Mouse (Mus musculus) right cerebral cortex, postnatal 14 days (tissue): ENCODE data around the gene Tmem189.
"Not testable (repeated sequence)": the region's sequence is repeated elsewhere in the genome, so short reads cannot be mapped to it uniquely, and the experiment has no call there.

Source experiments
- DNase-seq: peaks from one replicate; pipeline ENCODE4 v3.0.0; 2022

Tmem189 gene

DNA sequence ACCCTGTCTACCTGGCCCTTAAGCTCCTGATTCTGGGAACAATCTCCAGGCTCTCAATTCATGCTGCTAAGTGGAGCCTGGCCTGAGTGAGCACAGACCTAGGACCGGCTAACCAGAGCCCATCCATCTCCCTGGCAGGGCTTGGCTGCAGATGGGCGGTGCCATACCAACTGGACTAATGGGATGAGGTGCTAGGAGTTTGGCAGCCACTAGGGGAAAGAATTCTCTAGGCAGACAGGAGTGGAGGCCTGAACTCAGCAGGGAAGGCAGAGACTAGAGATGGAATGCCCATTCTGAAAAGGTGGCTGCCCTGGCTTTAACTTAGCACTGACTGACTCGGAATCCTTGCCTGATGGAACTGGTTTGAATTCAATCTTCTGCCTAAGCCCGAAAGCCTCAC lies 43.2 kb downstream of the Tmem189 start:
- peak; percentile 4 for DNase-seq

DNA sequence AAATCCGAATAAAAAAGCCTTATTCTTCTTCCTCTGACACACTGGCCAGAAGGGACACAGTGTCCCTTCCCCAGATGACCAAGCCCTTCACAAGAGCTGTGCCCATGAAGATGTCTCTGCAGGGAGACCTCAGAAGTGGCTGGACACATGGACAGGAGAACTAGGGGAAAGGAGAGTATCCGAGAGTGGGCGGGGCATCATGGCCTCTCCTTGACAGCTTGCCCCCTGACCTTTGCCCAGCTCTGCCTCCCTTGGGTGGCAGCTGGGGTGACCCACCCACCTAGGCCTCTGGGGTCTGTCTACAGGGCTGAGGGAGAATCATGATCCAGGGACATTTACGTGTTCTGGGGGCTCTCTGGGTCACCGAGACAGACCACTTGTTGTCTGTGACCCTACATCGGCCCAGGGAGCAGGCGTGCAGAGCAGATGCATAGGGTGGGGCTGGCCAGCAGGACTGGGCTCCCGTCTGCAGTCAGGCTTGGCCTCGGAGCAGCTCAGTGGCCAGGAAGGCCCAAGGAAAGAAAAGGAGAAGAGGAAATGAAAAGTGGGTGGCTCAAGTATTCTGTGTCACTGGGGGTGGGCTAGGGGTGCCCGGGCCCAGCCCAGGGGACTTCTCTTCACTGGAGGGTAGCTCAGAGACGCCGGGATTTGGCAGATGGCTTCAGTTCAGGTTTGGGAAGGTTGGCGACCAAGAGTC lies 46.1 kb downstream of the Tmem189 start:
- DNase-seq, result not testable (repeated sequence)

DNA sequence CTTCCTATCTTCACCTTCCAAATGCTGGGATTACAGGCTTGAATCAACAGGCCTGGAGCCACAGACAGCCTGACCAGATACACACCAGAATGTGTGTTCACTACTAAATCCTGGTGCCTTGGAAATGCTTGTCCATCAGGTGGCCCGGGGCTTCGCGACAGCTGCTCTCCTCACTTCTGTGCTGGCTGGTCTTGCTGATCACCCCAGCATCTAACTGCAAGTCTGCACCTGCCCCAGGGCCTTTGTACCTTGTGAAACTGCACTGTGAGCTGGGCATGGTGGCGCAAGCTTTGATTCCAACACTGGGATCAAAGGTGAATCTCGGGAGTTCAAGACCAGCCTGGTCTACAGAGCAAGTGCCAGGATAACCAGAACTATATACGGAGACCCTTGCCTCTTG lies 47.5 kb downstream of the Tmem189 start:
- no peak for DNase-seq

DNA sequence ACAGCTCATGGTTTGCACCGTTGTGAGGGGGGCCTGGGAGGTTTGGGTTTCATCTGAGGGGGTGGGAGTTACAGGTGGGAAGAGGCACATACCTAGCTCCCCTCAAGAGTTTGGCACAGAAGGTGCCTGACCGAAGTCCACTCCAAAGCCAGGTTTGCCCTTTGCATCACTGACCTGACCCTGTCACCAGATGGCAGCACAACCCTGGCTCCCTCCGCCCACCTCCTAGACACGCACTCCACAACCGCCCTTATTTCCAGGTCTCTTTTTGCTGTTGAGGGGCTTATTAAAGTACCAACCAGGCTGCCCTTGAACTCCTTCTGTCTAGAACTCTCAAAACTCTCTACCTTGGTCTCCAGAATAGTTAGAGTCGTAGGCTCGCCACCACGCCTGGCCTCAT lies 48.3 kb downstream of the Tmem189 start:
- DNase-seq, result no peak

DNA sequence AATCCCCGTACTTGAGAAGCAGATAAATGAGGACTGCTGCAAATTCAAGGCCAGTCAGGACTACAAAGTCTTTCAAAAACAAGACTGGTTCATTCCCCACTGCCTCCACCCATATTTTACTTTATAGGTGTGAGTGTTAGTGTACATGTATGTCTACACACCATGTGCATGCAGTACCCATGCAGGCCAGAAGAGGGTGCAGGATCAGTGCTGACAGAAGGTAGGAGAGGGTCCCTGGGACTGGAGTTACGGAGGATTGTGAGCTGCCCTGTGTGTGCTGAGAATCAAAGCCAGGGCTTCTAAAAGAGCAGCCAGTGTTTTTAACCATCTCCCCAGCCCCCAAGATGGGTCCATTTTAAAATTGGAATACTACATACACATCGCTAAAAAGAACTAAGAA lies 49.3 kb downstream of the Tmem189 start:
- DNase-seq, result peak; percentile 61

DNA sequence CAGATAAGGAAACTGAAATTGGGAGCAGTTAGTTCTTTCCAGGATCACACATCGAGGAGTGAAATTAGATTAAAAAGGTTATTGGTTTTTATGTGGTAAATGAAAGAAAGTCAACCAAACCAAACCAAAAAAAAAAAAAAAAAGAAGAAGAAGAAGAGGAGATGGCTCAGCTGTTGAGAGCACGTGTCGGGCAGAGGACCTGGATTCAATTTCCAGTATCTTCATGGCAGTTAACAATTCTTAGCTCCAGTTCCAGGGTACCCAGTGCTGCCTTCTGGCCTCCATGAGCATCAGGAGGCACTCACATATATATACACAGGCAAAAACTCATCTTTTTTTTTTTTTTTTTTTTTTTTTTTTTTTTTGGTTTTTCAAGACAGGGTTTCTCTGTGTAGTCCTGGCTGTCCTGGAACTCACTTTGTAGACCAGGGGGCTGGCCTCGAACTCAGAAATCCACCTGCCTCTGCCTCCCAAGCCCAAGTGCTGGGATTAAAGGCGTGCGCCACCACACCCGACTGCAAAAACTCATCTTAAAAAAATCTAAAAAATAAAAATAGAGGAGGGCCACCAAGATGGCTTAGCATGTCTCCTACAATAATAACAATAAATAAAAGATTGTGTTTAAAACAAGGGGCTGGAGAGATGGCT lies 54.6 kb downstream of the Tmem189 start:
- no peak for DNase-seq

DNA sequence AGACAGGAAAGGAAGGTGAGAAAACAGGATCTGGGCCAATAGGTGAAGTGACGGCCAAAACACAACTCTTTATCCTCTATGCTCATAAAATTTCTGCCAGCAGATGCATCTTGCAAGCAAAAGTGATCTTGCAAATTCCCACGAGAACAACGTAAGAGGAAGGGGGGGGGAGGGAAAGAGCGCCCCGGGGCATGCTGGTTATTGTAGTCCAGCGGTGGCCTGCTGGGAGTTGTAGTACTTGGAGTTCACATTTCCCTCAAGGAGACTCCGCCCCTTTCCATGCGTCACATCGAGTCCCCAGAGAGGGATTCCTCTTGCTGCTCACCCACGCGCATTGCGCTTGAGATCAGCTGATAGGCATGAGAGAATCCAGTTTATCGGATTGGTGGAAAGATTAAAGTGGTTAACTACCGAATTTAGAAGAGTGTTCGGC lies 55.3 kb downstream of the Tmem189 start:
- peak; percentile 95 for DNase-seq

DNA sequence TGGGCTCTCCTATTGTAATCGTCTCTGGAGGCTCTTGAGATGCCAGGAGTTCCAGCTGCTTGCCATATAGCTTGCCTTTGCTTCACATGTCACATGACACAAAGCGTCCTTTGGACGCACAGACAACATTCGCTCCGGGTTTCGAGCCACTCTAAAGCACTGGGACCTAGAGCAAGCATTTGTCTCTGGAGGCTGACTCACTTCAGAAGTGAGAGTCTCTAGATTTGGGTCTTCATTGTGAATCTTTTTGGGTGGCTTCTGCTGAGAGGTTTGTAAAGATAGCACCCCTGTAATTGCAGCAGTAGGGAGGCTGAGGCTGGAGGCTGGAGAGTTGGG lies 56.1 kb downstream of the Tmem189 start:
- DNase-seq, result no peak

DNA sequence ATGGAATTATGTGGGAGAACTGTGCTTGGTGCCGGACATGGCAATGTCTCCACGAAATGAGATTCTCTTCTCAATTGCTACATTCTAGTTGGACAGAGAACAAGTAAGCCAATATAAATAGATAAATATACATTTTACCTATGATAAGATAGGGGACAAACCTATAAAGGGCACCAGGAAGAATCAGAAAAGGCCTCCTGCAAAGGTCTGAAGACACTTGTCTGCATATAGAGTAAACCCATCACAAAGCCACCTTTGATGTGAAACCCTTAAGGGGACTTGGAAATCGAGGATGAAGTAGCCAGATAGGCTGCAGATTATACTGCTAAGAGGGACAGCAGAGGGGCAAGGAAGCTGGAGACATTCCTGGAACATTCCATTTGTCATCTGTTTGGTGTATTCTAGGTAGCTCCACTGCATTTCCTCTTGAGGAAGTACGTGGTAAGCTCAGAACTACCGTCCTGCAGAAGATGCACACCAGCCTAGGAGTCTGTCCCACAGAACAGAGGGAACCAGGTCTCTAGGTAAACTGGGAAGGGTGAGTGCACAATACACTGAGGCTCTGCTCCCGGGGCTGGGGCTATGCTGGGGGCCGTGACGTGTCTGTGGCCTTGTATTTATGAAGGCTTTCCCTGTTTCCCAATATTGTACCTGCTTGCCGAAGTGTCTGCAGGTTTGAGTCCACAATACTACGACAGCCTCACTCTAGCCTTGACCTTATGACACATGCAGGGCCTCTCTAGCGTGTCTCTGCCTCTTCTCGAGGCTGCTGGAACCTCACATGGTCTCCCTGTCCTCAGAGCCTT lies 56.7 kb downstream of the Tmem189 start:
- DNase-seq, result no peak

DNA sequence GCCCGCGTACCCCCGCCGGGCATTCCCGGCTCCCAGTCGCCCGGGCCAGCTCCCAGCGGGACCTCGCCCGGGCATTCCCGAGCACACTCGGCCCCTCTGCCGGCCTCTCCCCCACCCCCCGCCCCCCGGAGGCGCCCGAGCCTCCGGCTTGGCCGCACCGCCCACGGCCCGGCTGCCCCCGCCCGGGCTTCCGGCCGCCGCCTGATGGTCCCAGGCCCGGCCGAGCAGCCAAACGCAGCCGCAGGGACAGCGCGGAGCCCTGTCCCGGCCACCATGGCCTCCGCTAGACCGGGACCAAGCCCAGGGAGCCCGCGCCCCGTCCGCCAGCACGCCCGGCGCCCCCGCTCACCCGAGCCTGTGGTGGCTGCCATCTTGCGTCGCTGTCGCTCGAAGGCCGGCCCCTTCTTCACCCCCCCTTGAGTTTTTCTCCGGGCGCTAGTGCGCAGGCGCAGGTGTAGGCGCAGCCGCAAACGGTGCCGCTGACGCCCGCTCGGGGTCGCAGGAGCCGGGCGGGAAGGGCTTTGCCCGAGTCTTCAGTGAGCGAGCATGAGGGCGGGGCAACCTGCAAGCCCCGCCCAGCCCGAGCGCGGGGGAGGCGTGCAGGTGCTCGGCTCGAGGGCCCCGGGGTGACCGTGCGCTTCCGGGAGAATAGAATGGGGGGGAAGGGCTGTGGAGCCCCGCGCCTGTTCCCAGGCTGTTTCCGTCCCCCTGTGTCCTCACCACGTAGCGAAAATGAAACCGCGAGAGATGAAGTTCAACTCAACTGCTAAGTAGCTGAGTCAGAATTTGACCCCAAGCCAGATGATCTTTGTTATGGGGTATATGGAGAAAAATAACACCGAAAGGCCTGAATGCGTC lies 57.8 kb downstream of the Tmem189 start, which contains the start of gene Ube2v1:
Ube2v1 (minus strand) TSS at position 505 of the 858 bp plus-strand sequence.
- peak; percentile 96 for DNase-seq

DNA sequence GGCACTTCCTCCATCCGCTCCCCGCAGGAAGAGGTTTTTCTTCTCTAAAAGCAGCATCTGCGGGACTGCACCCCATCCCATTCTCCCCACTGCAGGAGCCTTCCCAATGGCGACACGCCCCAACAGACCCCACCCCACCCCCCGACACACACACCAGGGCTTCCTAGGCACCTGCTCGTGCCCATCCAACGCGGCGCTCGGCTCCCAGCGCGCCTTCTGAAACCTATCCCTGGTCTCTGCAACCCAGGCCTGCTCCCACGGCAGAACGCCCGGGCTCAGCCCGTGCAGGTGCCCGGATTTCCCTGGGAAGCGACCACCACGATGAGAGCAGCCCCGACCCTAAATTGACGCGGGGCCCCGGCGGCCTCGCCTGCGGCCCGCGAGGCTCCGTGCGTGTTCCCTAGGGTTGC lies 58.4 kb downstream of the Tmem189 start:
- peak; percentile 42 for DNase-seq

DNA sequence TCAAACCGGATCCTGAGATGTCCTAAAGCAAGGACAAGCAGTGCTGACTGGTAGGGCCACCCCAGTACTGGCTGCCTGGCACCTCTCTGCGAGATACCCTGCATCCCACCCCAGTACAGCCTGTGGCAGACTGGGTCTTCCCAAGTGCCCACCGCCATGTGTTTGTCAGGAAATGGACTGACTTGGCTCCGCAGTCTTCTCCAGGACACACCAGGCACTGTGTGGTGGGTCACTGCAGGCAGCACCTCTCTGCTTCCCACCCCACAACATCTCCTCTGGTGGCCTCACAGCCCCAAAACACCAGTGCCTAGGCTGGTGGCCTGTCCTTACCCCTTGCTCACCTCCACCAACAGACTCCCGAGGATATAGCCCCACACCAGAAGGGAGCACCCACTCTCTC lies 59.2 kb downstream of the Tmem189 start:
- DNase-seq, result no peak

DNA sequence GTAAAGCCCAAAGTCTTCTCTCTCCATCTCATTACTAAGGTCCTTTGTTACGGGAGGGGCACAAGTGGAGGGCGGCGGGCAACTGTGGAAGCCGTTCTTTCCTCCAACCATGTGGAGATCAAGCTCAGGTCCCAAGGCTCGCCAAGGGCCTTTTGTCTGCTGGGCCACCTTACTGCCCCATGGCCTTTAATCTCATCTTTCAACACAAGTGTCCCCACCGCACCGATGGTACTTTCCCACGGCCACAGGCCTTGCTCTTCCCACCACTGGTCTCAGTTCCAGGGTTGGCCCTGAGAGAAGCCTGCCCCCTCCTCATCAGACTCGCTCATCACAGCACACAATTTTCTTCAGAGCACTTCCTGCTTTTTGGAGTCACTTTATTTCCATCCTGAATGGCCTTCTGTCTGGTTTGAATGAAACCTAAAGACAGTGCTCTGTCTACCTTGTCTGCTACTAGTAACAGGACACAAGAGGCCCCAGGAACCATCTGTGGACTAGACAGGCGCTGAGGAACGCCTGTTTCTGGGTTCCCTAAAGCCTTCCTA lies 59.9 kb downstream of the Tmem189 start:
- no peak for DNase-seq

DNA sequence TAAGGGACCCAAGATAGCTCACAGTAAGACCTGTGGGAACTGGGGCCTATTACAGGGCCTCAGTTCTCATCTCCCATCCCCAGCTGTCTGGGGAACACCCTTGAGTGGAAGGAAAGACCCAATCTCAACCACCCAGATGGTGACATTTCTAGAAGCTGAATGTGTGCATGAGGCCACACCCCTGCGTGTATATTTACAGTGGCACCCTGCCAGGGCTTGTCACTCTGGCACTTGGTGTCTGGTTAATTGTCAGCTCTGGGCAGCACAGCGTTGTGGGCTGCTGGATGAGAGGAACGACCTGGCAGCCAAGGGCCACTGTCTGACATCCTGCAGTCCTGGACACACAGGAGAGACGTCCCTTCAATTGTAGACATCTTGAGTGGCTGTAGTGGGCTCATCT lies 60.8 kb downstream of the Tmem189 start:
- DNase-seq, result peak; percentile 41

DNA sequence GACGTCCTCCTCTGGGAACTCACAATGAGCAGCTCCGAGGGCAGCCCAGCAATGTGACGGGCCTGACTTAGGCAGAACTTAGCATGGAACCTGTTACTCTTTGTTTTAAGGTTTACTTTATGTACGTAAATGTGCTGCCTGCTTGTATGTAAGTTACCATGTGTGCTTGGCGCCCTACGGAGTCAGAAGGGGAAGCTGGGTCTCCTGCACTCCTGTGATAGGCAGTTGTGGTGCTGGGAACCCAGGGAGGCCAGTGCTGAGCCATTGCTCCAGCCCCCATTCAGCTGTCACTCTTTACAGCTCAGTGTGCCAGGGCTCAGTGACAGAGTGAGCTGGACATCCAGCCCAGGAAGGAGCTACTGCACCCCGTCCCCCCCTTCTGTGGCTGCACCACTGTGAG lies 62.6 kb downstream of the Tmem189 start:
- no peak for DNase-seq

DNA sequence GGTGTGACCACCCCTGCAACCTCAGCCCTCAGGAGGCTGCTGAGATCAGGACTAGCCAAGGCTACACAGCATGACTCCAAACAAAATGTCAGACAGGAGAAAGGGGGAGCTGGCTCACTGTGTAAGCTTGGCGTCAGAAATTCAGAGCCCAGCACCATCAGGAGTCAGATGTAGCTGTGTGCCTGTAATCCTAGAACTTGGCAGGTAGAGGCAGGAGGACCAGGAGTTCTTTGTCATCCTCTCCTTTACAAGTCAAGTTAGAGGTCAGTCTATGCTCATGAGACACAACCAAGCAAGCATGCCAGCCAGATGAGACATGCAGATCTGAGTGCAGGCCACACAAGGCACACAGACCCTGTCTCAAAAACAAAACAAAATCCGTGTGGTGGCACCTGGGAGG lies 64.0 kb downstream of the Tmem189 start:
- no peak for DNase-seq

DNA sequence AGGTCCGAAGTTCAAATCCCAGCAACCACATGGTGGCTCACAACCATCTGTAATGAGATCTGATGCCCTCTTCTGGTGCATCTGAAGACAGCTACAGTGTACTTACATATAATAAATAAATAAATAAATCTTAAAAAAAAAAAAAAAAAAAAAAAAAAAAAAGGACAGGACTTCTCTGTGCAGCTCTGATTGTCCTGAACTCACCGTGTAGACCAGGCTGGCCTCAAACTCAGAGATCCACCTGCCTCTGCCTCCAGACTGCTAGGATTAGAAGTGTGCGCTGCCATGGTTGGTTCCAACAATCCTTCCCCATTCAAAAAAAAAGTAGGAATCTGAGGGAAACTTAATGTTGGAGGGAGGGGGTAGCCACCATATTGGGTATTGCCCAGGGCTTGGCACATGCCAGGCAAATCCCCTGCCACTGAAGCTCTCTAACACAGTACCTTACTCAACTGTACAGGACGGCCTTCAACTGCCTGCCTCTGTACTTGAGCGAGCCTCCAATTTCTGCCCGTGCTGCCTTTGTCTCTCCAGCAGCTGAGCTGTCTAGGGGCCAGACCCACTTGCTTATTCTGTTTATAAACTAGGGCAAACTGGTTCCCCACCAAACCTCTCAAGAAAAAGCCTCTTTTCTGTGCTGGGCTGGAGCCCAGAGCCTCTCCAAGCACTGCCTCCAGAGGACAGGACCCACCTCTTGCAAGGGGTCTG lies 65.1 kb downstream of the Tmem189 start:
- no peak for DNase-seq

DNA sequence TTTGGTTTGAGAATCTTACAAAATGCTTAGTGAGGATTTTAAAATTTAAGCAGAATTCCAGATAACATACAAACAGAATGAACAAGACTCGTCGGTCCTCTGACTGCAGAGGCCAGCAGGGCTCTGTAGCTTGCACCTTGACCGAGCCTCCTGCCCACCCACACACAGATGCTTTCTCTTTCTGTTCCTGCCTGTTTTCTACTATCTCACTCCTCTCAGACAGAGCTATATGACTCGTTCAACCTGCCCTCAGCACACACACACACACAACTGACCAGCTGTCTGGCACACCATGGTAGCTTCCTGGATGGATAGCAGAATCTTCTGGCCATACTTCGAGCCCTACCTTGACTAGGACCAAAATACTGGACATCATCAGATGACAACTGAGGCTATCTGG lies 66.7 kb downstream of the Tmem189 start:
- DNase-seq, result no peak

DNA sequence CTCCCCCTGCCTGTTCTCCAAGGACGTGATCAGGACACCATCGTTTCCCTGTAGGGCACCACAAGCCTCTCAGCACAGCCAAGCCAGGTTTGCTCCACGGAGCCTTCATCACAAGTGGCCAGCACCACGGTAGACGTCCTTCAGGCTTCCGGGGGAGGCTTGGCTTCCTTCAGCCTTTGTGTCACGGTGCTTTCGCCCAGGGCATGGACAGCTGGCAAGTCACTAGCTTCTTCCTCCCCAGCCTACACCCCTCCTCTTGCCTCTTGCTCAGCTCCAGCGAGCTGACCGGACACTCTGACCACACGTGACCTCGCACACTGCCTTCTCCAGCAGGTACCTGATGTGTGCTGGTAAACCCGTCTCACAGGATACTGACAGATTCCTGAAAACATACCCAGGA lies 67.3 kb downstream of the Tmem189 start:
- no peak for DNase-seq

DNA sequence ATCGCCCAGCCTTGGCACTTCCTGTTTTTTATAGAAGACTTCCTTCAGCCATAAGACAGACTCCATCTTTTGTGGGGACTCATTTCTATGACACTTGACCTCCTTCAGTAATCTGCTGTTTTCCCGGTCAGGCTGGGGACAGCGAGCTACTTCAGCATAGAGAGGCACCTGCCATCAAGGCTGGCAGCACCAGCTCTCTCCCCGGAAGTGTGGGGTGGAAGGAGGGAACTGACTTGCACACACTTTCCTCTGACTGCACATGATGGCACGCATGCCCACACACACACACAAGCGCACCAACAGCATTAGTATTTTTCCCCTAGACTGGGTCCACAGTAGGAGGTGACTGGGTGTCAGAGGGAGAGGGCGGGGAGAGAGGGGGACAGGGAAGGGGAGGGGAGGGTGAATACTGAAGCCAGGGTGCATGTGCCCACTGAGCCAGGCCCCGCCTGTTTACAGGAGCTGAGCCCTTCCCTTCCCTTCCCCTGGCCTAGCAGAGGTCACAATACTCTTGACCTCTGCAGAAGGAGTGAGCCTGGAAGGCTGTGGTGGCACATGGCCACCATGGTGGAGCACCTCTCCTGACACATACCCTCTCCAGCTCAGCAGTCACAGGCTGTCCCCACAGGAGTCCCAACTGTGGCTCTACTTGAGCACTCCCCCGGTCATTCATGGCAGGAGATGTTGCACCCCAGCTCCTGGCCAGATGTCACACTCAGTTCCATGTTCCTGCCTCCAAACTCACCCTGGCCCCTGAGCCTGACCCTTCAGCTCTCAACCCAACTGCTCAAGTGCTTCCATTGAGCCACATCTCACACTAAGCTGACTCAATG lies 68.2 kb downstream of the Tmem189 start:
- no peak for DNase-seq

DNA sequence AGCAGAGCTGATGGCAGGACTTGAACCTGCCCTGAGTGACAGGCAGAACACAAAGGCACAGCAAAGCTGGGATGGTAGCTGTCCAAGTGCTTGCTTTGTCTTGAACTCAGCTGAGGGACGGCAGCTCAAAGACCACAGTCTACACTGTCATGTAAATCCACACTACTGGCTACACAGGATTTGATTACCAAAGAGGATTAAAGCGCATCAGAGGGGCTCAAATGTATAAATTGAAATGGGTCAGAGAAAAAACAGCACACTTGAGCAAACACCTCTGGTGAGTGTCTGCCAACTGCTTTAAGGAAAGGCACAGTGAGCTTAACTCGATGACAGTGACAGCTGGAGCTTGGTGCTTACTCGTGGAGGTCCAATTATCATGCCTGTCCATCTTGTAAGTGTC lies 72.2 kb downstream of the Tmem189 start:
- no peak for DNase-seq
